Mouse (Mus musculus): Measurements from ENCODE around the gene Ttll5. TPM values are rescaled to one million over a fixed set of nuclear protein-coding genes. Genes with fewer than 3 reads are reported as not detected.

Ttll5 gene
- polyA plus RNA-seq, 1 experiment = 31.2 TPM

- no peak for TF ChIP-seq CTCF (IDR thresholded peaks at IDR 0.05; ENCODE audit: extremely low read depth, insufficient read depth, low read length)
- TF ChIP-seq POLR2A (IDR thresholded peaks at IDR 0.05; ENCODE audit: extremely low read depth, insufficient read depth, low read length) = no peak
- H3K27ac ChIP-seq (ENCODE audit: insufficient read depth, low read length) = no peak overlapping the region
- H3K4me3 ChIP-seq (ENCODE audit: insufficient read depth, low read length) = no peak overlapping the region
- no peaks in the 10 kb centered on the region for H3K4me1 ChIP-seq (ENCODE audit: control insufficient read depth, insufficient read depth, low read length)
Measured at GRCm38 (mm10) chr12:85800031-85800430, 24.4 kb upstream of the Ttll5 start.

GRCm38 (mm10) chr12:85809726-85810125 is 14.7 kb upstream of the Ttll5 start:
- no peak for TF ChIP-seq POLR2A (IDR thresholded peaks at IDR 0.05; ENCODE audit: extremely low read depth, insufficient read depth, low read length)
- no peak for TF ChIP-seq CTCF (IDR thresholded peaks at IDR 0.05; ENCODE audit: extremely low read depth, insufficient read depth, low read length)
- Histone ChIP-seq H3K4me1 (ENCODE audit: control insufficient read depth, insufficient read depth, low read length) (no peaks in the 10 kb centered on the region), H3K27ac (ENCODE audit: insufficient read depth, low read length) (no peak overlapping the region), H3K4me3 (ENCODE audit: insufficient read depth, low read length) (no peak overlapping the region)

- Histone ChIP-seq H3K4me1 (ENCODE audit: control insufficient read depth, insufficient read depth, low read length) (no peaks in the 10 kb centered on the region), H3K4me3 (ENCODE audit: insufficient read depth, low read length) (no peak overlapping the region), H3K27ac (ENCODE audit: insufficient read depth, low read length) (no peak overlapping the region)
- TF ChIP-seq CTCF (IDR thresholded peaks at IDR 0.05; ENCODE audit: extremely low read depth, insufficient read depth, low read length) (no peak), POLR2A (IDR thresholded peaks at IDR 0.05; ENCODE audit: extremely low read depth, insufficient read depth, low read length) (no peak)
Measured at GRCm38 (mm10) chr12:85810959-85811358, 13.5 kb upstream of the Ttll5 start.

GRCm38 (mm10) chr12:85811676-85812075 is 12.8 kb upstream of the Ttll5 start:
- Histone ChIP-seq H3K27ac (ENCODE audit: insufficient read depth, low read length) (no peak overlapping the region), H3K4me1 (ENCODE audit: control insufficient read depth, insufficient read depth, low read length) (no peaks in the 10 kb centered on the region), H3K4me3 (ENCODE audit: insufficient read depth, low read length) (no peak overlapping the region)
- TF ChIP-seq CTCF (IDR thresholded peaks at IDR 0.05; ENCODE audit: extremely low read depth, insufficient read depth, low read length) = no peak
- TF ChIP-seq POLR2A (IDR thresholded peaks at IDR 0.05; ENCODE audit: extremely low read depth, insufficient read depth, low read length) = no peak

GRCm38 (mm10) chr12:85813599-85813998 is 10.9 kb upstream of the Ttll5 start:
- H3K4me1 ChIP-seq (ENCODE audit: control insufficient read depth, insufficient read depth, low read length) = no peaks in the 10 kb centered on the region
- H3K27ac ChIP-seq (ENCODE audit: insufficient read depth, low read length) = no peak overlapping the region
- H3K4me3 ChIP-seq (ENCODE audit: insufficient read depth, low read length) = no peak overlapping the region
- TF ChIP-seq POLR2A (IDR thresholded peaks at IDR 0.05; ENCODE audit: extremely low read depth, insufficient read depth, low read length) (no peak), CTCF (IDR thresholded peaks at IDR 0.05; ENCODE audit: extremely low read depth, insufficient read depth, low read length) (no peak)

GRCm38 (mm10) chr12:85822051-85822450 is 2.4 kb upstream of the Ttll5 start:
- no peak overlapping the region for H3K27ac ChIP-seq (ENCODE audit: insufficient read depth, low read length)
- no peak for TF ChIP-seq POLR2A (IDR thresholded peaks at IDR 0.05; ENCODE audit: extremely low read depth, insufficient read depth, low read length)
- TF ChIP-seq CTCF (IDR thresholded peaks at IDR 0.05; ENCODE audit: extremely low read depth, insufficient read depth, low read length) = peak; percentile 15; the same call in 1 of the 2 replicates
- H3K4me1 ChIP-seq (ENCODE audit: control insufficient read depth, insufficient read depth, low read length) = peaks cover 1% of the 10 kb centered on the region; the same call in 1 of the 2 replicates
- H3K4me3 ChIP-seq (ENCODE audit: insufficient read depth, low read length) = no peak overlapping the region

GRCm38 (mm10) chr12:85825361-85825760 is 902 bp downstream of the Ttll5 start:
- H3K4me1 ChIP-seq (ENCODE audit: control insufficient read depth, insufficient read depth, low read length) = peaks cover 1% of the 10 kb centered on the region; the same call in 1 of the 2 replicates
- TF ChIP-seq POLR2A (IDR thresholded peaks at IDR 0.05; ENCODE audit: extremely low read depth, insufficient read depth, low read length) (no peak), CTCF (IDR thresholded peaks at IDR 0.05; ENCODE audit: extremely low read depth, insufficient read depth, low read length) (no peak)
- H3K4me3 ChIP-seq (ENCODE audit: insufficient read depth, low read length) = peak overlapping the region; percentile 47
- H3K27ac ChIP-seq (ENCODE audit: insufficient read depth, low read length) = peak overlapping the region; percentile 32; the same call in 1 of the 2 replicates

GRCm38 (mm10) chr12:85825822-85826221 is 1.4 kb downstream of the Ttll5 start:
- Histone ChIP-seq H3K4me1 (ENCODE audit: control insufficient read depth, insufficient read depth, low read length) (peaks cover 1% of the 10 kb centered on the region; the same call in 1 of the 2 replicates), H3K27ac (ENCODE audit: insufficient read depth, low read length) (no peak overlapping the region), H3K4me3 (ENCODE audit: insufficient read depth, low read length) (no peak overlapping the region; the same call in 1 of the 2 replicates)
- TF ChIP-seq POLR2A (IDR thresholded peaks at IDR 0.05; ENCODE audit: extremely low read depth, insufficient read depth, low read length) (no peak), CTCF (IDR thresholded peaks at IDR 0.05; ENCODE audit: extremely low read depth, insufficient read depth, low read length) (no peak)

- no peaks in the 10 kb centered on the region for H3K4me1 ChIP-seq (ENCODE audit: control insufficient read depth, insufficient read depth, low read length)
- TF ChIP-seq POLR2A (IDR thresholded peaks at IDR 0.05; ENCODE audit: extremely low read depth, insufficient read depth, low read length) (no peak), CTCF (IDR thresholded peaks at IDR 0.05; ENCODE audit: extremely low read depth, insufficient read depth, low read length) (no peak)
- no peak overlapping the region for H3K27ac ChIP-seq (ENCODE audit: insufficient read depth, low read length)
- H3K4me3 ChIP-seq (ENCODE audit: insufficient read depth, low read length) = no peak overlapping the region
Measured at GRCm38 (mm10) chr12:85828856-85829255, 4.4 kb downstream of the Ttll5 start.

- Histone ChIP-seq H3K27ac (ENCODE audit: insufficient read depth, low read length) (no peak overlapping the region), H3K4me3 (ENCODE audit: insufficient read depth, low read length) (no peak overlapping the region), H3K4me1 (ENCODE audit: control insufficient read depth, insufficient read depth, low read length) (no peaks in the 10 kb centered on the region)
- no peak for TF ChIP-seq POLR2A (IDR thresholded peaks at IDR 0.05; ENCODE audit: extremely low read depth, insufficient read depth, low read length)
Measured at GRCm38 (mm10) chr12:85829866-85830265, 5.4 kb downstream of the Ttll5 start.
